Mouse (Mus musculus): ENCODE data around the gene Msmp.

DNA sequence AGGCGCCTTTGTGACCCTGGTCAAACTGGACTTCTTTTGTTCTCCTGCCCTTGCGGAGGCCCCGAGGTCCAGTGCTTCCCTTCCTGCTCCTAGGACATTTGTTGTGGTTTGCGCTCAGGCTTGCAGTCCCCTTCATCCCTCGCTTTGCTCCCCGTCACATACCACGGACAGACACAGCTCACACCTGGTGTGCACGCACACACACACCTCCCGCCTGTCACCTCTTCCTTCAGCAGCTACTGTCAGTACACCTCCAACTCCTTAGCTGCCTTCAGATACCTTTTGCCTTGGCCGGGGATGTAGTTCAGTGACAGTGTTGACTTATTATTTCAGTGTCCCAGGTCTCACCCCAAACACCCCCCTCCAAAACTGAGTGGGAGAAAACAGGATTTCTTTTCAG is 1.4 kb upstream of the Msmp start:
- TF ChIP-seq POLR2A (IDR thresholded peaks at IDR 0.05; ENCODE audit: low read depth, low read length) (no peak), CTCF (IDR thresholded peaks at IDR 0.05; ENCODE audit: extremely low read depth, insufficient read depth, insufficient read length, insufficient replicate concordance) (no peak)
